Mouse (Mus musculus) kidney, embryonic 15.5 days (tissue): Measurements from ENCODE around the gene Atf7. TPM values are rescaled to one million over a fixed set of nuclear protein-coding genes. Genes with fewer than 3 reads are reported as not detected.
"Not testable (repeated sequence)": the region's sequence is repeated elsewhere in the genome, so short reads cannot be mapped to it uniquely, and the experiment has no call there.

Experiments used
- ATAC-seq: fragments of 200-750 bp; cut with Nextera tagmentation; replicated peaks from 2 replicates; pipeline ENCODE4 v1.8.0; 2017; ENCODE audit warnings: moderate TSS enrichment; ENCODE audit not compliant: low FRiP score
- H3K27ac ChIP-seq: fragments of 300-500 bp; sonication (generic); 2 replicates; pipeline ENCODE4 v1.5.1; 2015; ENCODE audit warnings: mild to moderate bottlenecking, inconsistent platforms
- H3K27me3 ChIP-seq: fragments of 300-500 bp; sonication (generic); 2 replicates; pipeline ENCODE4 v1.6.1; 2015; ENCODE audit warnings: inconsistent platforms
- H3K36me3 ChIP-seq: fragments of 300-500 bp; sonication (generic); 2 replicates; pipeline ENCODE4 v1.6.1; 2015; ENCODE audit warnings: inconsistent platforms
- H3K4me1 ChIP-seq: fragments of 300-500 bp; sonication (generic); 2 replicates; pipeline ENCODE4 v1.6.1; 2015; ENCODE audit warnings: inconsistent platforms
- H3K4me2 ChIP-seq: fragments of 300-500 bp; sonication (generic); 2 replicates; pipeline ENCODE4 v1.6.1; 2015; ENCODE audit warnings: moderate library complexity, mild to moderate bottlenecking, inconsistent platforms
- H3K4me3 ChIP-seq: fragments of 300-500 bp; sonication (generic); replicated peaks from 2 replicates; pipeline ENCODE4 v1.5.1; 2015; ENCODE audit warnings: mild to moderate bottlenecking, inconsistent platforms
- H3K9ac ChIP-seq: fragments of 300-500 bp; sonication (generic); 2 replicates; pipeline ENCODE4 v1.6.1; 2015; ENCODE audit warnings: mild to moderate bottlenecking, inconsistent platforms
- H3K9me3 ChIP-seq: fragments of 300-500 bp; sonication (generic); replicated peaks from 2 replicates; pipeline ENCODE4 v1.6.1; 2016; ENCODE audit warnings: inconsistent platforms
- WGBS: fragments of 180-500 bp; shearing (Covaris S2); methylation state at CpG from one replicate; pipeline ENCODE4 v1.1.7; 2015; ENCODE audit warnings: mixed read lengths; 5-methylcytosine and 5-hydroxymethylcytosine counted together
- polyA plus RNA-seq: library from polyadenylated mRNA; unstranded; fragments of >200 nt; fragmentation: Nextera tagmentation; extraction: Ambion mirVana; gene quantifications from 2 replicates; pipeline ENCODE4 v1.2.1, GENCODE M21; 2015

Gene Atf7
- polyA plus RNA-seq, result 37.6 and 39.4 TPM in 2 replicates

DNA sequence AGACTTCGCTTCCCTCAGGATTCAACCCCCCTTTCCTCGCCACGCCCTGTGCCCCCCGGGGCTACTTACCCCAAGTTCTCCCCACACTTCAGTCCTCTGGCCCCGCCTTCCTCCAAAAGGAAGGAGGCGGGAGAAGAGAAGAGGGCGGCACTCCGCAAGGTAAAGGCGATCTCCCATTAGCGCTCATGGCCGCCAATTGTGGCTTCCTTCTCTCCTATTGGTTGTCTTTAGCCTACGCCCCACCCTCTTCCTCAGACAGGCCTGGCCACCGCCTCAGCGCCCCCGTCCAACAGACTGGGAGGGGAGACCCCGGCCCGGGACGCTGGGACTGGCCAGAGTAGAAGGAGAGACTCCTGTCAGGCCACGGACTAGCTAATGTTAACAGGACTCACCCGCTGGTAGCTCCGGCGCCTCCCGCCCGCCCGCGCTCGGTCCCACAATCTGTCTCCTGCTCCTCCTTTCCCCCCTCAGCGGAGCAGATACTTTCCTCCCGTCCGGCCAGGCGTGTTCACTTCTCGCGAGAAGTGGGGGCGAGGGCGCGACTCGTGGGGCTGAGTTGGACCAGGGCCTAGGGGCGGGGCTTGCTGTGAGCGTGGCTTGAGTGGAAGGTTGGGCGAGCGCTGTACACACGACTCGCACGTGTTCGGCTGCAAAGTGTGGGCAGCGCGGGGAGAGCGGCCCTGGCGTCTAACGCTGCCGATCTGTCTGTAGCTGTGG is at the start of gene Atf7, which contains the start of gene Gm28047:
Gene Atf7 (minus strand): TSS at position 495 of the 717 bp plus-strand sequence.
Gene Gm28047 (minus strand): TSS at position 98 of the 717 bp plus-strand sequence.
- Histone ChIP-seq H3K4me2 (peak within 1 kb of the TSS; percentile 85), H3K27ac (peak within 1 kb of the TSS; percentile 100), H3K4me1 (peaks cover 27% of the 10 kb centered on the region), H3K27me3 (no peaks in the 10 kb centered on the region), H3K9me3 (no peaks in the 10 kb centered on the region), H3K9ac (peak within 1 kb of the TSS; percentile 69), H3K36me3 (peaks cover 4% of the 10 kb centered on the region; the same call in 1 of the 2 replicates), H3K4me3 (peak within 1 kb of the TSS; percentile 68)
- ATAC-seq, result peak; percentile 99
- under 1% methylated on average over 51 of the region's 51 CpGs for WGBS

- peaks cover 5% of the 10 kb centered on the region; the same call in 1 of the 2 replicates for H3K36me3 ChIP-seq
- 2% methylated on average over 10 of the region's 10 CpGs for WGBS
- peak overlapping the region; percentile 99 for H3K27ac ChIP-seq
- no peak overlapping the region for H3K9ac ChIP-seq
- peak overlapping the region; percentile 64 for H3K4me3 ChIP-seq
- peak overlapping the region; percentile 83 for H3K4me2 ChIP-seq
- peaks cover 39% of the 10 kb centered on the region for H3K4me1 ChIP-seq
- no peaks in the 10 kb centered on the region for H3K9me3 ChIP-seq
- no peaks in the 10 kb centered on the region for H3K27me3 ChIP-seq
- ATAC-seq, result peak; percentile 64
Observed at GRCm38 (mm10) chr15:102673548-102673947, 48.3 kb upstream of the Atf7 start.

DNA sequence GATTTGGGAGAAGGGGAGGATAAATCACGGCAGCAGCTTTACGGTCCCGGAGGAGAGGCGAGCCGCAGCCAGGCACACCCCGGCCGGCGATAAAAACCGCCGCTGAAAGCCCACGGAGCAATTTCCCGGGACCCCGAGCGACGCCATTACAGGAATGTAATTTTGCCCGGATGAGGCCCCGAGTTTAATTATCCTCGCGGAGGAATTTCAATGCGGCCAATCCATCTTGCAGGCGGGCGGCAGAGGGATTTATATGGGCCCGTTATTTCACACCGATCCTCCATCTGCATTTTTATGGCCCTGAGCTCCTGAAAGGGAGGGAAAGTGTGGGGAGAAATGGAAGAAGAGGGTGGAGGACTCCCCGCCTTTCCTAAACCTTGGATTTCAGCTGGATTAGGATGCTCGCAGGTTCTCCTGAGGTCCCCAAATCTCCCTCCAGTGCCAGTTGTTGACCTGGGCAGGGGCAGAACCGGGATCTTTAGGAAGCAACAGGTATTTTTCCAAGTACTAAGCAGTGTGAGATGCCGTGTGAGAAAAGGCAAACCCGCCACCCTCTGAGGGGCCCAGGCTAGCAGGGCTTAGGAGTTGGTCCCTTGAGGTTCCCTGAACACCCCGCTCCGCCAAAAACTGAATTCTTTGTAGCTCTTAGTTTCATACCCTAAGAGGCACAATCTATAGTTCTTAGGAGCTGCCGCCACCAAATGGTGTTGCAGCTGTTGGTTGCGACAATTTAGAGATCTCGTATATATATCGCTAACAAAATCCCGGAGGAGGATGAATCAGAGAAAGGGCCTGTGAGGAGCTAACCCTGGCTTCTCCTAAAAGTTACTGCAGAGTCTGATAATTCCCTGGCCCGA is 47.2 kb upstream of the Atf7 start, which contains the start of gene Atp5g2:
Gene Atp5g2 (minus strand): TSS at position 138 of the 857 bp plus-strand sequence.
- H3K27ac ChIP-seq, result peak within 1 kb of the TSS; percentile 99
- peaks cover 39% of the 10 kb centered on the region for H3K4me1 ChIP-seq
- H3K27me3 ChIP-seq, result no peaks in the 10 kb centered on the region
- H3K4me2 ChIP-seq, result peak within 1 kb of the TSS; percentile 83
- peaks cover 13% of the 10 kb centered on the region for H3K36me3 ChIP-seq
- 2% methylated on average over 37 of the region's 37 CpGs for WGBS
- H3K9me3 ChIP-seq, result no peaks in the 10 kb centered on the region
- H3K9ac ChIP-seq, result peak within 1 kb of the TSS; percentile 63
- no peak for ATAC-seq
- H3K4me3 ChIP-seq, result peak within 1 kb of the TSS; percentile 64

DNA sequence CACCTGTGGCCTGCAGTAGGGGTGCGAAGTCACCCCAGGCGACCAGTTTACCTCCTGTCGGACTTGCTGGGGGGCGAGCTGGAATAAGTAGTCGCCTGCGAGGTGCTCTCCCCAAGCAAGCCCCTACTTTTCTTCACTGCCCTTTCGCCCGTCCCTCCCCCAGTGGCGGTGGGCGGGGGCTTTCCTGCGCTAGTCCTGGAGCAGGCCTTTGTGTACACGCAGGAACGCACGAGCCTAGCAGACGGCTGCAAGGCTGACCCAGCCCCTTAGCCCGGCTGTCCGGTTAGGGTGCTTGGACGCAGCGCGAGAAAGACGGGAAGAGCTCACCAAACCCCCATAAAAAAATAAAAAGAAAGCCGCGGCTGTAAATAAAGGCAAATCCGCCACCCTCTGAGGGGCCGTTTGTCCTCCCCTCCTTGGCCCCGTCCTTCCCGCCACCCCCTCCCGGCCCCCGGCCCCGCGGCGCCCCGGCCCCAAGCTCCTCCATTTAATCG is 46.5 kb upstream of the Atf7 start:
- WGBS, result under 1% methylated on average over 34 of the region's 34 CpGs
- H3K4me1 ChIP-seq, result peaks cover 39% of the 10 kb centered on the region
- peak; percentile 76 for ATAC-seq
- peak overlapping the region; percentile 64 for H3K4me3 ChIP-seq
- H3K27me3 ChIP-seq, result no peaks in the 10 kb centered on the region
- H3K36me3 ChIP-seq, result peaks cover 19% of the 10 kb centered on the region
- H3K27ac ChIP-seq, result peak overlapping the region; percentile 99
- H3K9me3 ChIP-seq, result no peaks in the 10 kb centered on the region
- H3K9ac ChIP-seq, result peak overlapping the region; percentile 63
- H3K4me2 ChIP-seq, result peak overlapping the region; percentile 83

DNA sequence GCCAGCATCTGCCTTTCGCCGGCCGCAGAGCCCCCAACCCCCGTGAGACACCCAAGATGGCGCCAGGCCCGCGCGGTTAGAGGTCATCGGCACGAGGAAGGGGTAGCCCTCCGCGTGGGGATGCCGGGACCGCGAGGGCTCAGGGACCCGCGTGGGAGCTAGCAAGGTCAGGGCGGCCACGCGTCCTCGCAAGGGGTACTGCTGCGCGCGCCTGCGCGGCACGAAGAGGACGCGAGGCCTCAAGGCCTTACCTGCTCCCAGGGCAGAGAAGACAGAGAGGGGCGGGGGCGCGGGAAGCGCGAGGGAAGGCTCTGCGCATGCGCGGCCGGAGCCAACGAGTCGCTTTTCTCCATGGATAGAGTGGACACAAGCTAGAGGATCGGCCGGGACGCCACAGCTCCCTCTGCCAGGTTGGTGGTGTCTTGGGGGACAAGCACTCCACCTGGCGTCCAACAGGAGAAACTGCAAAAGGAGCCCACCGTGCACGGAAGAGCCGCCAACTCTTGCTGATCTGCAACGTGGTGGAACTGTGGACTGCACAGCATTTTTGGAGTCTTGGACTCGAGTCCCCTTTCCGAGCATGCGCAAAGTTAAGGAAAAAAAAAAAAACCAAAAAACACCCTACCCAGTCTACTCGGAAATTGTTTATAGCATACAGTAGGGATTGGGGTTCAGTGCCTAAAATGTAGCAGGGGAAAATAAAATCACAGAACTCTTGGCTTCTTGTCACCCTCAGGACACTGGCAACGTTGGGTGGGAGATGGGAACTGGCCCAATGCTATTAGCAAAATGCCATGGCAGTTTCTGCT is 45.7 kb upstream of the Atf7 start:
- Histone ChIP-seq H3K27me3 (no peaks in the 10 kb centered on the region), H3K4me2 (peak overlapping the region; percentile 83), H3K4me1 (peaks cover 39% of the 10 kb centered on the region), H3K9me3 (no peaks in the 10 kb centered on the region), H3K27ac (peak overlapping the region; percentile 99), H3K9ac (peak overlapping the region; percentile 84), H3K4me3 (peak overlapping the region; percentile 64), H3K36me3 (peaks cover 27% of the 10 kb centered on the region)
- WGBS, result 1% methylated on average over 53 of the region's 53 CpGs
- ATAC-seq, result peak; percentile 91

- Histone ChIP-seq H3K27ac (peak overlapping the region; percentile 99), H3K36me3 (peaks cover 34% of the 10 kb centered on the region), H3K4me1 (peaks cover 39% of the 10 kb centered on the region), H3K9me3 (no peaks in the 10 kb centered on the region), H3K9ac (peak overlapping the region; percentile 84), H3K27me3 (no peaks in the 10 kb centered on the region), H3K4me2 (peak overlapping the region; percentile 83), H3K4me3 (peak overlapping the region; percentile 64)
- ATAC-seq, result no peak
- WGBS, result 8% methylated on average over 6 of the region's 6 CpGs
Observed at GRCm38 (mm10) chr15:102670281-102670680, 45.0 kb upstream of the Atf7 start.

DNA sequence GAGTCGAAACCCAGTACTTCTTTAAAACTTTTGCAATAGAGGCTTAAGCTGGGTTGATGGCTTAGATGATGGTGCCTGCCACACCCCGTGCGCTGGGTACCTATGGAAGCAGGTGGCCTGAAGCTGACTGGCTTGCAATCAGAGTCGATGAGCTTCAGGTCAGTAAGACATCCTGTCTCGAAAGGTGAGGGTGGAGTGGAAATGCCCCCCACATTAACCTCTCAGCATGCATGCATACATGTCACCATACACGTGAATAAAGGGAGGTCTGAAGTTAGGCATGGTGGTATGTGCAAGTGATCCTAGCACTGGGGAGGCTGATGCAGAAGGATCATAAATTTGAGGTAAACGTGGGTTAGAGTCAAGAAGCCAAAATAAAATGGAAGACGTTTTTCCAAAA is 44.3 kb upstream of the Atf7 start:
- ATAC-seq, result no peak
- Histone ChIP-seq H3K27me3 (no peaks in the 10 kb centered on the region), H3K4me3 (peak overlapping the region; percentile 64; the same call in 1 of the 2 replicates), H3K4me2 (peak overlapping the region; percentile 83), H3K27ac (peak overlapping the region; percentile 30; the same call in 1 of the 2 replicates), H3K9ac (peak overlapping the region; percentile 35), H3K9me3 (no peaks in the 10 kb centered on the region), H3K4me1 (peaks cover 39% of the 10 kb centered on the region), H3K36me3 (peaks cover 41% of the 10 kb centered on the region)
- WGBS, result 77% methylated on average over 8 of the region's 8 CpGs

DNA sequence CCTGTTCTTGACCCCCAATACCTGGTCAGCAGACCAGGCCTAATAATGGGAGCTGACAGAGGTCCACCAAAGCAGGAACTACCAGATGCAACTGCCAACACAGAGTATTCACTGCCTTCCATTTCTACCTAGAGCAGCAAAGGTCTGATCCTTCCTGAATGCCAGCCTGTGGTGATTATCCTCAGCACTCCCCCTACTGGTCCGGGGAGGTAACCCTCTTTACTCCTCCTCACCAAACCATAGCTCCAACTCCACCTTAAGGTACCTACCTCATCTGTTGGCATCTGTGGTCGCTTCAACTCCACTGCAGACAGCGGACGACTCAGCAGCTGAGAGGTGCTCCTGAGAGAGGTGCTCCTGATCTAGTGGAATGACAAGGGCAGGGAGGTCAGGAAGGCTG is 40.2 kb upstream of the Atf7 start:
- Histone ChIP-seq H3K4me3 (no peak overlapping the region), H3K9ac (no peak overlapping the region), H3K9me3 (no peaks in the 10 kb centered on the region), H3K27me3 (no peaks in the 10 kb centered on the region), H3K4me2 (no peak overlapping the region), H3K27ac (no peak overlapping the region), H3K4me1 (peaks cover 14% of the 10 kb centered on the region), H3K36me3 (peaks cover 81% of the 10 kb centered on the region)
- WGBS, result 47% methylated on average over 4 of the region's 4 CpGs
- ATAC-seq, result no peak

DNA sequence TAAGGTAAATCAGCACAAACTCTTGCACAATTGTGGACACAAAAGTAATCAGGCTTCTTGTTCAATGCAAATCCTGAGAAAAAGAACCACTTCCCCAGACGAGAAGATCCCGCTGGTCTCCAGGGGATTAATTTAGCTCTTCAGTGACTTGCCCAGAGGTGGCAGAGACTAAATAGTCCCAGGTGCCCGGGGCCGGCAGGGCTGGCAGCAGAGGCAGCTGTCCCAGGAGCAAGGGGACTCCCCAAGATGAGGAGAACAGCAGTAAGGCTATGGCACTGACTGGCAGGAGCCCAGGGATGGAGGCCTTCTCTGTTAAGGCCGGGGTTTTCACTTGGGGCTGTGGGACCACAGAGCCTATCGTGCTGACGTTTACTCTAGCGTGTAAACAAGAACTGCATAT is 38.6 kb upstream of the Atf7 start:
- no peak overlapping the region for H3K4me3 ChIP-seq
- no peak overlapping the region for H3K27ac ChIP-seq
- H3K4me1 ChIP-seq, result 0 out of 2 replicates have a peak, but pooled peaks cover 3% of the 10 kb centered on the region
- H3K9ac ChIP-seq, result no peak overlapping the region
- H3K36me3 ChIP-seq, result peaks cover 82% of the 10 kb centered on the region
- no peak overlapping the region for H3K4me2 ChIP-seq
- 92% methylated on average over 8 of the region's 8 CpGs for WGBS
- no peak for ATAC-seq
- H3K9me3 ChIP-seq, result no peaks in the 10 kb centered on the region
- H3K27me3 ChIP-seq, result no peaks in the 10 kb centered on the region

GRCm38 (mm10) chr15:102662601-102663000 is 37.3 kb upstream of the Atf7 start:
- not testable (repeated sequence) for H3K9me3 ChIP-seq, H3K4me3 ChIP-seq, ATAC-seq, H3K4me2 ChIP-seq, H3K27ac ChIP-seq, H3K9ac ChIP-seq, H3K27me3 ChIP-seq, H3K4me1 ChIP-seq
- 100% methylated on average over 2 of the region's 2 CpGs for WGBS
- peaks cover 77% of the 10 kb centered on the region for H3K36me3 ChIP-seq

DNA sequence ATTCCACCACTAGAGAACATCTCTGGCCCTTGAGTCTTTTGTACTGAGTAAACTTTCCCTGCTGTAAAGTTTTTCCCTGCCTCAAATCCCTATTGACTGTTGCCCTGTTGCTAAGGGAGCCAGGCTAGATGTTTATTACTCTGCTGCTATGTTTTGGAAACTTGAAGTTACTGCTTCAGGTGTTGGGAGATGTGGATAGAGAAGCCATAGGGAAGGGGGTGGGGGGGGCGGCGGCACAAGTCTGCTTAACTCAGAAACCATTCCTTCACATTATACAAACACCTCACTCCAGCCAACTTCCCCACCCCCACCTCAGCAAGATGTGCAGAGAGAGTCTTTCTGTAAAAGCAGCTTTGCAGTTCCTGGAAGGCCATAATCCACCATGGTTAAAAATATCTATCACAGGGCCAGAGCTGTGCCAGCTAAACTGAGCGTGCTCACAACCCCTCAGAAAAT is 32.7 kb upstream of the Atf7 start:
- H3K4me3 ChIP-seq, result no peak overlapping the region
- H3K4me1 ChIP-seq, result peaks cover 22% of the 10 kb centered on the region
- no peak overlapping the region for H3K4me2 ChIP-seq
- ATAC-seq, result no peak
- no peaks in the 10 kb centered on the region for H3K9me3 ChIP-seq
- no peak overlapping the region for H3K9ac ChIP-seq
- WGBS, result 68% methylated on average over 3 of the region's 3 CpGs
- no peaks in the 10 kb centered on the region for H3K27me3 ChIP-seq
- H3K27ac ChIP-seq, result peak overlapping the region; percentile 86
- H3K36me3 ChIP-seq, result peaks cover 30% of the 10 kb centered on the region
